Mouse (Mus musculus) v-Abl transformed pro-B cells (cell line): ENCODE data around the gene Rreb1.

Experiments used
- in situ Hi-C, 2 experiments: fragments of 400-800 bp; cut with MboI; formaldehyde crosslinking; loops; one replicate each; pipeline ENCODE4 v1.15.1; 2025; ENCODE audit not compliant: unreplicated experiment in 2 of 2

Gene Rreb1

DNA sequence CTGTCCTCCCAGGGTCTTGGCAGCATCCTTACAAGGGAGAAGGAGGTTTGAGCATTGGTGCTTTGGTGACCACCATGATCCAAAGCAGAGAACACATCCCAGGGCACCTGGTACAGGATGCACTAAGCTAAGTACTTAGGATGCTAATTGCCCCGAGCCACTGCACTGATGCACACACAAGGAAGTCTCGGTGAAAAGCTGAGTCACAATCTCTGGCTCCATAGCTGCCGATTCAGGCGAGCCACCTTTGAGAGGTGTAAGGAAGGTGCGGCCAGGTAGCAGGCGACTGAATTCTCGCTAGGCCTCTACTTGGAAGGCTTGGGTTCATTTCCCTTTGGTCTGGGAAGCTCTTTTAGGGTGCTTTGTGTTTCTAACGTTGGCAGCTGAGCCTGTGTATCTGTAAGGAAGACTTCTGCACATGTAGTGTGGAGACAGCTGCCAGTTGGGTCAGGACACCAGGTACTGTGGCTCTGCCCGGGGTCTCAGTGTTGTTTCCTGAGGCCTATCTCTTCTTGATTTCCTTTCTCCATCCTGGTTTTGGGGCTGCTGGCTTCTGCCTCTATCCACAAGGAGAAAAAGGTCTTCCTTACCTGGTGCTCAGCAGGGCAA lies 68.9 kb downstream of the Rreb1 start:
- in situ Hi-C loops: loop anchor here in 1 of 2 experiments (25.0 kb wide), 1 partner anchor 90 kb away; no protein-coding TSS in a partner anchor

DNA sequence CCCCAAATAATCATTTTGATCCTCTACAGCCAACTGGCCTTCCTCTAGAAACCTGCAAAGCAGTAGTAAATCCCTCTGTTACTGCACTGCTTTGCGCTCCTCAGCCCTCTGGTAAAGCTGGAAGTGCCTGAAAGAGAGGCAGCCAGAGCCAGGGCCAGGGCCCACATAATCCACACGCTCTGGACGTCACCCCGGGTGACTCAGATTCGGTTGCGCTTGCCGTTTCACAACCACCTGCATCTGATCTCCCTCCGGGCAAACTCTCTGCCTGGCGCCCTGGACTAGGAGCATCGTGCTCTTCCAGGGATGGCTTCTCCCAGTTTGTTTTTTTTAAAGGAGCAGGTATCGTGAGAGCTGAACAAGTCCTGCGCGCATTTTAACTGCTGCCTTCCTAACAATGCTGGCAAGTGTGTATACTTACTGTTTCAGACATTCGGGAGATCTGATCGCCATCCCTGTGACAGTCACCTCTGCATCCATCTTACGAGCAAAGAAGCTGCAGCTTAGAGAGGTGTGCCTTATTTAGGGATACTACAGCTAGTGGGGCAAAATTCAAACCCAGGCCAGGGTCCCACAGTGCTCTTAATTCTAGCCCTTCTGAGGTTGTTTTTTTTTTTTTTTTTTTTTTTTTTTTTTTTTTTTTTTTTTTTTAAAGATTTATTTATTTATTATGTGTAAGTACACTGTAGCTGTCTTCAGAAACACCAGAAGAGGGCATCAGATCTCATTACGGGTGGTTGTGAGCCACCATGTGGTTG lies 69.6 kb downstream of the Rreb1 start:
- in situ Hi-C loops: loop anchor here in 1 of 2 experiments (25.0 kb wide), 1 partner anchor 90 kb away; no protein-coding TSS in a partner anchor

DNA sequence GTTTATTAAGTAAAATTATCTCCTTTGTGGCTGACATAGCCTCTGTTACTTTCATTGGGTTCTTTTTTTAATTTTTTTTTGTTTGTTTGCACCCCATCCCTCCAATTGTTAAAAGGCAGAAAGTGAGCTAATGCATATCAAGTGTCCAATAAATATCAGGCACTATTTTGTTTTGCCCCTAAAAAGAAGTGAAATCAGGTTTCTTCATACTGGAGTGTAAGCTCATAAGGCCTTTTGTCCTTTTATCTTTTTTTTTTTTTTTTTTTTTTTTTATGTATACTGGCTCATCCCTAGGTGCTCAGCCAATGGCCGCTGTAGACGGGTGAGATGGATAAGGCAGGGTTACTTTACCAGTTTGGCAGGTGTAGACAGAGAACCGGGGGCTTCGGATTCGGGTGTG lies 70.2 kb downstream of the Rreb1 start:
- in situ Hi-C loops: loop anchor here in 1 of 2 experiments (25.0 kb wide), 1 partner anchor 89 kb away; no protein-coding TSS in a partner anchor

DNA sequence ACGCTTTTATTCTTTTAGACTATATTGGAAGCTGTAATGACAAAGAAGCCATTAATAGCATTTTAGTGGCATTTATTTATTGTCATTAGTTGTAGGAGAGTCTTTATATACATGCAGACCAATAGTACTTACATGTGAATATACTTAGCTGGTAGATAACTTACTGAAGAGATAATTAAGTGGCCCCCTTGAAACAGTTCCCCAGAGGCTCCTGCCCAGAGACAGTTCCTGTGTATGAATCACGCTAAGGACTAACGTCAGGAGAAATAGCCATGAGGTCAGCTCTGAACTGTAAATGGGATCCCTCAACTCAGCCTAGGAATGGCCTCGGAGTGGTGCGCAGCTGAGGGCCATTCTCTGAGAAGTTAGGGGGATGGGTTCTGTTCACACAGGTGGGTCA lies 73.4 kb downstream of the Rreb1 start:
- in situ Hi-C loops: no loop called here

DNA sequence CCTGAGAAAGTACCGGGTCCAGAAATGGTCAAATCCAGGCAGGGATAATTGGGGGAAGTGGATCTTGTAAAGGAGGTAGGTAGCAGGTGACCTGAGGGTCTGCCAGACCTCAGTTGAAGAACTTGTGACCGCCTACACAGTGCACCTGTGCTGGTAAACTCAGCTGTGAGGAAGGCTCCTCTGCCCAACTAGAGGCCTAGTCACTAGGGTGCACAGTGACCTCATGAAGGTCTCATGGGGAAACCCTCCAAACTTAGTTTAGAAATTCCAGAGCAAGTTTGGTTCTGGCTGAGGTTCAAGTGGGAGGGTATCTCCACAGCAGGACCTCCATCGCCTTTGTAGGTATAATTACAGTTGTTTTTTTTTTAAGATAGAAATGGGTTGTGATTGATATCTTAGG lies 74.7 kb downstream of the Rreb1 start:
- in situ Hi-C loops: no loop called here

DNA sequence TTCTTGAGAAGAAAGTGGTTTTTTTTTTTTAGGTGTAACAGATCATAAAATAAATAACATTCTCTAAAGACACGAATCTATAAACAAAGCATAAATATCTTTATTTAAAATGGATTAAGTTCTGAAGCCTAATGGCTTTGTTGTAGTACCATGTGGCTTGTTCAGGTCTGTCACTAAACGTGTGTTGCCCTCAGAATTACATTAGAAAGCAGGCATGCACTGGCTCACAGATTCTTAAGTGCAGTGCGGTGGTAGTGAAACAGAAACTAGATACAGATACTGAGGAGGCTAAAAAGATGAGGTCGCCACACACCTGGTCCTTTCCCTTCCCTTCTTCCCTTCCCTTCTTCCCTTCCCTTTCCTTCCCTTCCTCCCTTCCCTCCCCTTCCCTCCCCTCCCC lies 75.2 kb downstream of the Rreb1 start:
- in situ Hi-C loops: no loop called here

DNA sequence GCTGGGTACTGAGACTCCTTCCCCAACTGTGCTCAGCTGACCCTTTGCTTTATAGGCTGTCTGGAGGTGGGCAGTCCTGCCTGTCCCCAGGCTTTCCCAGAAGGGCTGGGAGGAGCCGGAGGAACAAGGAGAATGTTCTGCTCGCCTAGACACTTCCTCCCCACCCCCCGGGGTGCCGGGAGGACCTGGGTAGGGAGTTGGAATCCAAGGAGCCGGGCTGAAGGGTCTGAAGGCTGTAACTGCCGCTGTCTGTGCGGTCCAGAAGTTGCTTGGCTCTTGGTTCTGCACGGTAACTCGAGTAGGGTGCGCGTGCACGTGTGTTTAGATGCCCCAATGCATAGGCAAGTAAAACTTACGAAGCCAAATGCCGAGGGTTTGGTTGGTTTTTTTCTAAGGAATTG lies 75.8 kb downstream of the Rreb1 start:
- in situ Hi-C loops: no loop called here

DNA sequence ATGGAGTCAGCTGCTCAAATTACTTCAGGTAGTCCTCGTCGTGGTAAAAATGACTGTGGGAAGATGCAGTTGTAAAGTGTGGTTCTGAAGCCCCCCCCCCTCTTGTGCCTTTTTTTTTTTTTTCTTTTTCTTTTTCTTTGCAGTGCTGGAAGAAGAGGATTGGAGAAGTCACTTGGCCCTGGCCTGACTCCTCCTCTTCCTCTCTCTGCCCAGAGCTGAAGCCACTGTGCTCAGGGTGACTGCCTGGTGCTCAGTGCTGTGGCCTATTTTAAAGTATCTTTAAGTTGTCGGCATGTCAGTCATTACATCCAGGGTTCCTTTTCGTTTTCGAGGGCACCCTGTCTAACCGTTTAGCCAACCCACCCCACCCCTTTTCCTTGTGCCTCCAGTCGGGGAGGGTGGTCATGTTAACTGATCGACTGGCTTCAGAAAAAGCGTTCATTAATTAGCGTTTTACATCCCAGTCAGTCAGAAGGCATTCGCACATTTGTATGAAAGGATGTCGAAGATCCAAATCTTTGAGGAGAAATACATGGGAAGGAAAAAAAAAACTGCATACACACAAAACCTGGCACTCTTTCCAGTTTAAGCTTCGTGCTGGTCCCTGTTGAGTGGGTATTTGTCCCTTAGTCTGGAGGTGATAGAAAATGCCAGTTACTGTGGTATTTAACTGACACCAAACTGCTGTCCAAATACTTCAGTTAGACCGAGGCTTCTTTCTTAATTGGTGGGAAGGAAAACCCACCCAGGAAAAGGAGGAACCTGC lies 76.4 kb downstream of the Rreb1 start:
- in situ Hi-C loops: no loop called here

DNA sequence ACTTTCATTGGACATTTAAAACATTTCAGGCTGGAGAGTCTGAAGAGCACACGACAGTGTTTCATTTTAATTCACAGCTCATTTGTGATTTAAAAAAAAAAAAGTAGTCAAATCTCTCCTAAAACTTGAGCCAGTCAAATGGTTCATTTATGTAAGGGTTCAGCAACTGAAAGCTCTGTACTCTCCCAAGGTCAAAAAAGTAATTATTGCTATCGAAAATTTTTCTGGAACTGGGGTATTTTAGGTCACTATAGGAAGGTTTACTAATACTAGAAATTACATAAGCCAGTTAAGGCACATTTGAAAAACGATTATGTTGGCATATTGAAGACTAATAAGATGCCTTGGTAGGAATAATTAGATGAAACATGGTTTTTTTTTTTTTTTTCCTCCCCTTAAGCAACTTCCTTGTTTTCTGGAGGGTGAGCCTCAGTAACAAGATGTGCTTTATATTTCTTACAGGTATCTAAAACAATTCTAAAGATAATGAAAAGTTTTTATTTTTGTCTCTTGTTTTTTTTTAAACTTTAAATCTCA lies 77.1 kb downstream of the Rreb1 start:
- in situ Hi-C loops: no loop called here

DNA sequence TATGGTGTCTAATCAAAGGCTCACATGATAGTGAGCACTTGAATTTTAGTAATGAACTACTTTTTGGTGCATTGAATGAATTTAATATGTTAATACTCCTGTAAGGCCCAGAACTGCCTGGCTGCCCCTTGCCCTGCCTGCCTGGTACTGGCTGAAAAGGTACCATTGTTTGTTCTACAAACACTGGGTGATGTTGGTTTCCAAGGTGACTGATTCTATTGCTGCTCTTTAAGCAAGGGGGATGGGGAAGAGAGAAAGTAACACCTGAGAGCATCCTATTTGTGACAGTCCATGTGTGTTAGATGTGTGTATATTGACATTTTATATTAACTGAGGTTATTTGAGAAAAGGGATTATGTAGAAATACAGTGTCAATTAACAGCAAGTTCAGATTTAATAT lies 77.6 kb downstream of the Rreb1 start:
- in situ Hi-C loops: no loop called here

DNA sequence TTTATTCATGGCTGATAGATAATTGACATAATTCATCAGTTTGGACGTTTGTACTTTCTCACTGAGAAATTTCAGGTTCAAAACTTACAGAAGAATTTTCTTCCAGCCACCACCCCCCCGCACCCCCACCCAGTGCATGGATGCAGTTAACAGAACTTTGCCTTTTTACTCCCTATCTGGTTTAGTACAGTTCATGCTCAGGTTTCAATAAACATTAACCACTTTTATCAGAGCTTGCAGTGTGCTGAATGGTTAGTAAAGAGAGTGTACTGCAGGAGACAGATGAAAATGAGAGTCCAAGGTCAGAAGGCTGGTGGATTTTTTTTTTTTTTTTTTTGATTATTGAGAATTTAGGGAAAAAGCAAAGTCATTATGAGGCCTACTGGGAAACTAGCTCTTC lies 78.3 kb downstream of the Rreb1 start:
- in situ Hi-C loops: no loop called here

DNA sequence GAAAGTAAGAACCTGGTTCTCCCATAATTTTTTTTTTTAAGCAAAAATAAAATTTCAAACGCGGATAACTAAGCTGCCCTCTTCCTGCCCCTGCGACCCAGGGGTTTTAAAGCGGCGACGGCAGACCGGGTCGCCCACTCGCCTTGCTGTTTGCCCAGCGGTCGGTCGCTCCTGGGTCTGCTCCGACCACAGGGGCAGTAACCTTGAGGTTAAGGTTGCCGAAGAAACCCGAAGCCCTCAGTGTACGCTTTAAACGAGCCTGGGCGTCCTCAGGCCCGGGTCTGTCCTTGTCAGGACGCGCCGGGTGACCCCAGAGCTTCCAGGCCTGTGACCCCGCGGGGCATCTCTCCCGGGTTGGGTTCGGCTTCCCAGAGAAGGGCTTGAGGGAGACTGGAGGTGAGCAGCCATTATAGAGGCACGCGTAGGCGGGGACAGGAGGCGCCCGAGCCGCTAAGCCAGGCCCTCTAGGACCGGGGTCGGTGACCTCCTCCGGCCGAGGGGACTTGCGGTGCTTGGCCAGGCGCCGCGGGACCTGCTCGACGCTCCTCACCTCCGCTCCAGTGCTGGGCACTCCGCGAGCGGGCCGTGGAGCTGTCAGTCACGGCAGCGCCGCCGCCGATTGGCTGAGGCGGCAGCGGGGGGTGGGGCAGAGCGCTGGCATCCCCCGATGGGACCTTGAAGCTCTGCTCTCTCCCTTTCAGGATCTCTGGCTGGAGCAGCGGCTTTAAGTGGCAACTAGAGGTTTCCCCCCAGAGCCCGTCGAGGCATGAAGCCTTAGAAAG lies 79.3 kb downstream of the Rreb1 start:
- in situ Hi-C loops: no loop called here

DNA sequence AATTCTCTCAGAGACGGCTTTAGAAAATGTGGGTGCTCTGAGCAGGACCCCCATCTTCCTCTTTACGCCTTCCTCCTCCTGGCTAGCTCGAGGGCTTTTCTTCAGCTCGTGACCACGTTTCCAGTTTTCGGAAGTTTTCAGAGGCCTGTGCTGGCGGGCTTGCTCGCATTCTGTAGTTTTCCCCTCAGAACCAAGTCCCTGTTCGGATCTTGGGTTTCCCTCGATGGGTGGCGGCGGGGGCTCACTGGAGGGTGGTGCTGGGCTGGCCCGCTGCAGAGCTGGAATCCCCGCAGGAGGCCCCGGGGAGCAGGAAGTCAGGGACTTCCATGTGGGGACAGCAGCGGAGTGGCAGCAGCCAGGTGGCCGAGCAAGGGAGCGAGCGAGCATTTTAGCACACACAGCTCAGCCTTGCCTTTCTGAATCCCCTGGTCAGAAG lies 79.9 kb downstream of the Rreb1 start:
- in situ Hi-C loops: no loop called here

DNA sequence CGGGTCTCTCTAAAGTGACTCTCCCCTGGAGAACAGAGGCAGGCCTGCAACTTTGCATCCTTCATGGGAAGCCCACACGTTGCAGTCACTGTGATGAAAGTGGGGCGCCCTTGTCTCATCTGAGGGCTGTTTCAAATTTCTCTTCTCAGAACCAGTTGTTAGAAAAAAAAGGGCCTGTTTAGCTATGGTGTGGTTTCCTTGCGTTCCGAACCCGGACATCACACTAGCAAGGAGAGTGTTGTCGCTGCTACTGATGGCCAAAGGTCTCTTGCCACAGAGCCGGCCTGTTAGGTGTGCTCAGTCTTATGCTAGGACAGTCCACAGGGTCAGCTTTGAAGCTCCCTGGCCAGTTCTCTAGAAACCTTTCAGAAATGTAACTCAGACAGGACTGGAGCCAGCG lies 80.3 kb downstream of the Rreb1 start:
- in situ Hi-C loops: no loop called here

DNA sequence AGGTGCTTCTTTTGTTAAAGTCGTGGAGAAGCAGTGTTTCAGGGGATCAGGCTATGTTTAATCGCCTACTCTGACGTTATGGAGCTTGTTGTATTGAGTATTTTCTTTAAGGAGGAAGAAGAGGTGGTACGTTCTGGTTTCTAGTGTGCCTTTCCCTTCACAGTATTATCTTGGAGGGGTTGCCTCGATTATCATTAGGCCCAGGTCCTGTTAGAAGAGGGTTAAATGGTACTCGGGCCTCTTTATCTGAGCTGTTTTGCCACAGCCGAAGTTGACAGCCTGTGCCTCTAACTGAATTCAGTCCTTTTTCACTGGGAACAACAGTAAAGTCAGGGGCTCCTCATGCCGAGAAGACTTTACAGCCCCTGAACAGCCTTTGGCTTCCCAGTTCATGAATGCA lies 81.6 kb downstream of the Rreb1 start:
- in situ Hi-C loops: no loop called here

DNA sequence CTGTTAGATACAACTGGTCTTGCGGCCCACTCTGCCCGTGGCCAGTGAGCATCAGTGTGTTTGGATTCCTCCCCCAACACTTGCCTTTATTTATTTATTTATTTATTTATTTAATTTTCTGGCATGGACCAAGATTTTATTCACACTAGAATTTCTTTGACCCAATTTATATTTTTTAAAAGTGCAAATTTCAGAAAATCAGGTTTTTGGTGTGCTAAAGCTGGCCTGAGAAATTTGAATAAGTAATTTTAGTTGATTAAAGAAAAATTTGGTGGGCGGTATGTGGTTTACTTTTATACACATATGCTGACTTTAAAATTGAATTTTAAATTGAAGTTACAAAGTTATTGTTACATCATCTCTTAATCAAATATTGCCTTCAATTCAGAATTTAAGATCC lies 82.0 kb downstream of the Rreb1 start:
- in situ Hi-C loops: no loop called here

DNA sequence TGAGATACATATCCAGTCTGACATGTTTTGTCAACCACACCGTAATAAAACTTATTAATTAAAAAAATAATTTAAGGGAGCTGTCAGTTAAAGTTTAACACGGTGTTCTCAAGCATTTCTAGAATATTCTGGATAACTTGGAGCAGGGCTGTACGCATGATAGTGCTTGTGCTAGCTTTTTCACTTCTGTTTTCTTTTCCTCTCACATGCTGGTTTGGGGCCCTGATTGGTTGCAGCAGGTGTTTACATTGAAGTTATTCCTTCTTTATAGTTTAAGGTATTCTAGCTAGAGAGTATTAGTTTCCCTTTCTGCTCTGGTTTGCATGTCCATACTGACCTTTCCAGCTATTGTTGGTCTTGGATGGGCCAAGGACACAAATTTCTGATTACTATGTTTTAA lies 82.6 kb downstream of the Rreb1 start:
- in situ Hi-C loops: no loop called here

DNA sequence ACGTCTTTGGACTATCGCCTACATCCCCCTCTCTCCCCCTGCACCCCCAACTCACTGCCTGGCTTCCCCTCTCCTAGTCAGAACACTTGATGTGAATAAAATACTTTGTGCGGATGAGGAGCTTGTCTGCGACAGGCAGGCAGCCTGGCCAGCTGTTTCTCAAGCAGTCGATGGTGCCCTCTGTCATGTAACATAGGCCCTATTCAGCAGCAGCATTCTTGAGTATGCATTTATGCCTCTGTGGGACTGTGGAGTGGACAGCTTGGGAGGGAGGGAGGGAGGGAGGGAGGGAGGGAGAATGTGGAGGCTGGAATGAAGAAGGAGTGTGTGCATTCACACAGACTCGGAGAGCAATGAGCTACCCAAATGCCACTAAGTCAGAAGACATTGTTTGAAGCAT lies 84.3 kb downstream of the Rreb1 start:
- in situ Hi-C loops: no loop called here

DNA sequence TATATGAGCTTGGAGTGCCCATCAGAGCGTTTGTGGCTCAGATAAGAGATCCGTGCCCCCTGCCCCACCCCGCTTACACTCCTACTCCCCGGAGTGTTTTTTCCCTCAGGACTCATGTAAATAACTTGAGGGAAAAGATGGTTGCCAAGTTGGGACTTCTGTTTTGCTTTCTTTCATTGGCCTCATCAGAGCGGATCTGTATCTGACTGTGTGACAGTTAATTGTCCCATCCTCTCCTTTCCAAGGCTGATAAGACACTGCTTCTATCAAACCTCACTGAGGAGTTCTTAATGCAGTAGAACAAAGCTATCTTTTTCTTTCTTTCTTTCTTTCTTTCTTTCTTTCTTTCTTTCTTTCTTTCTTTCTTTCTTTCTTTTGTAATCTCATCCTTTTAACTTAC lies 85.4 kb downstream of the Rreb1 start:
- in situ Hi-C loops: no loop called here

DNA sequence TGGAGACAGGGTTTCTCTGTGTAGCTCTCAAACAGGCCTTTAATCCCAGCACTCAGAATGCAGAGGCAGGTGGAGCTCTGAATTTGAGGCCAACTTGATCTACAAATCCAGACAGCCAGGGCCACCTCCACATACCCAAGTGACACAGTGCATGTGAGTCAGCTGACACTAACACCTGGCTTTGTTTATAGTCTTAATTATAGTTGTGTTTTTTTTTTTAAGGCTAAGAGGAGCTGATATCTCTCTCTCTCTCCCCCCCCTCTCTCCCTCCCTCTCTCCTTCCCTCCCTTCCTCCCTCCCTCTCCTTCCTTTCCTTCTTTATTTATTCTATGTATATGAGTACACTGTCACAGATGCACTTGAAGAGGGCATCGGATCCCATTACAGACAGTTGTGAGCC lies 86.5 kb downstream of the Rreb1 start:
- in situ Hi-C loops: no loop called here

DNA sequence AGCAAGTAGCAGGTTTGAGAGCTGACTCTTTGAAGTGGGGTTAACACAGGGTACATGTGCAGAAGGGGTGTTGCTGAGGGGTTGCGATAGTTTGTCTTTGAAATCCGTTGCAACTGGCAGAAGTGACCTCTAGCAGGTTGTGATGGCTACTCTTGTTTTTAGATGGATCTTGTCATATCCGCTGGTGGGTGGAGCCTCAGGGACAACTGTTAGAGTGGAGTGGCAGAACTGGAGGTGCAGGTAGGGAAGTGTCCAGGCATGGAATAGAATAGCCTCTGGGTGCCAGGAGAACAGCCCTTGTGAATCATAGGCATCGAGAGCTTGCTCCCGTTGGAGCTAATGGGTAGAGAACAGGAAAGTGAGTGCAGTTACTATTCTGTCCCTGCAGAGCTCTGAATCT lies 88.1 kb downstream of the Rreb1 start:
- in situ Hi-C loops: no loop called here
